Mouse (Mus musculus): ENCODE results near the gene Wnt1. TPM values are rescaled to one million over a fixed set of nuclear protein-coding genes. Genes with fewer than 3 reads are reported as not detected.

Wnt1 gene
- total RNA-seq (2023): not detected in 2 replicates

DNA sequence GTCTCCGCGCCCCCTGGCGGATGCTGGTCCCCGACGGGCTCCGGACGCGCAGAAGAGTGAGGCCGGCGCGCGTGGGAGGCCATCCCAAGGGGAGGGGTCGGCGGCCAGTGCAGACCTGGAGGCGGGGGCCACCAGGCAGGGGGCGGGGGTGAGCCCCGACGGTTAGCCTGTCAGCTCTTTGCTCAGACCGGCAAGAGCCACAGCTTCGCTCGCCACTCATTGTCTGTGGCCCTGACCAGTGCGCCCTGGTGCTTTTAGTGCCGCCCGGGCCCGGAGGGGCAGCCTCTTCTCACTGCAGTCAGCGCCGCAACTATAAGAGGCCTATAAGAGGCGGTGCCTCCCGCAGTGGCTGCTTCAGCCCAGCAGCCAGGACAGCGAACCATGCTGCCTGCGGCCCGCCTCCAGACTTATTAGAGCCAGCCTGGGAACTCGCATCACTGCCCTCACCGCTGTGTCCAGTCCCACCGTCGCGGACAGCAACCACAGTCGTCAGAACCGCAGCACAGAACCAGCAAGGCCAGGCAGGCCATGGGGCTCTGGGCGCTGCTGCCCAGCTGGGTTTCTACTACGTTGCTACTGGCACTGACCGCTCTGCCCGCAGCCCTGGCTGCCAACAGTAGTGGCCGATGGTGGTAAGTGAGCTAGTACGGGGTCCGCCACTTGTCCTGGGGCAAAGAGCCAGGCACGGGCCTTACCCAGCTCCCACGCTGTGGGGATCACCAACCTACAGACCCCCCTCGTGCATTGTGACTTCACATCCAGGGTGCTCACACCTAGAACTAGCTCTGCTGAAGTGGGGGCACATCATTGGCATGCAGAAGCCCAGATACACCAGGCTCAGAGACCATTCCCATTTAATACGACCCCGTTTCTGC, at the start of gene Wnt1:
Gene Wnt1 (plus strand): TSS at position 197 of the 875 bp plus-strand sequence.

GRCm38 (mm10) chr15:98762670-98763529, 26.8 kb upstream of the Wnt1 start, which contains the start of gene Arf3:
TSS of gene Arf3 (minus strand) at chr15:98763214.

GRCm38 (mm10) chr15:98777762-98778161, 11.9 kb upstream of the Wnt1 start, which contains the start of gene Wnt10b:
TSS of gene Wnt10b (minus strand) at chr15:98778150.

GRCm38 (mm10) chr15:98809390-98809789, 19.7 kb downstream of the Wnt1 start, which contains the start of gene Ddn:
TSS of gene Ddn (minus strand) at chr15:98809490.

DNA sequence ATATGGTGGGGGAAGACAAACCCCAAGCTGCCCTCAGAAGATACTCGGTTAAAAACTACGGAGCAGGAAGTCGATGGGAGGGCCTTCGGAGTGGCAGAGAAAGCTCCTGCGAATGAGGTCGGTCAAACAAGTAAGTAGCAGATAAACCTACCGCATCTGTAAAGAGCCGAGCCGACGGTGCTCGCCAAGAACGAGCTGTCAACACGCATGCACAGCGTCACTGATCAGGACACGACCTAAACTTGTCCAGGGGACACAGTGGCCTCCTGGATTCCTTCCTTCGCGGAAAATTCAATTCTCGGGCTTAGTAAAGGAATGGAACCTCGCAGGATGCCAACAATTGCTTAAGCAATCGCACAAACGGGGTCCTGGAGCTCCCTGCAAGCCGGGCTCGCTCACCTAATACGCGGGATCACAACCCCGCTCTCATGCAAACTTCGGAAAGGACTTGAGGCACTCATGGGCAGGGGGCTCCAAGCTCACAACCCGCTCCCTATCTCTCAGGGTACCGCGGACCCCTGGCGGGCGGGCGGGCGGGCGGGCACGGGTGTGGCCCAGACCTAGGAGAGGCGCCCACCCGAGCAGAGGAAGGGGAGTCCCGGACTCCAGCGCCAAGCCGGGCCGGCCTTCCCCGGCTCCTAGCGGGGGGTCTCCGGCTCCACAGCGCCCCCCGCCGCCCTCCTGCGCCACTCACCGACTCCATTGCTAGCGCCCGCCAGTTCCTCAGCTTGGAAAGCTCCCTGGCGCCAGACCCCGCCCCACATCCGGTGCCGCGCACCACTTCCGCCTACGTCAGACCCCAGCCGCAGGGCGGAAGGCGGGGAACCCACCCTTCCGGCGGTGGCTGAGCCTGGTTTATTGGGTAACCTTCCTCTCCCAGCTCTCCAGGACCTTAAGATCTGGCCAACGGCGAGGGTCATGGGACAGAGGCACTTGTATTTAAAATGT, 41.4 kb downstream of the Wnt1 start, which contains the start of gene Prkag1:
Gene Prkag1 (minus strand): TSS at position 786 of the 948 bp plus-strand sequence.

Other genes with a start within 250 kb of the Wnt1 start
- 156 and 177 TPM in 2 replicates for gene Ccnt1, start 218.9 kb upstream of the Wnt1 start, total RNA-seq (2023)
- gene 4930415O20Rik, start 218.9 kb upstream of the Wnt1 start, total RNA-seq (2023): not detected in 2 replicates
- gene Adcy6, start 179.8 kb upstream of the Wnt1 start, total RNA-seq (2023): 1.5 and 2.5 TPM in 2 replicates
- 0.43 and 1.2 TPM in 2 replicates for gene Cacnb3, start 159.0 kb upstream of the Wnt1 start, total RNA-seq (2023)
- gene Ddx23, start 127.0 kb upstream of the Wnt1 start, total RNA-seq (2023): 68.1 and 73.5 TPM in 2 replicates
- gene Rnd1, start 112.4 kb upstream of the Wnt1 start, total RNA-seq (2023): 16.4 and 16.6 TPM in 2 replicates
- gene Ccdc65, start 81.7 kb upstream of the Wnt1 start, total RNA-seq (2023): not detected in 2 replicates
- gene Fkbp11, start 61.7 kb upstream of the Wnt1 start, total RNA-seq (2023): 1.4 and 2.0 TPM in 2 replicates
- 72.9 and 90.8 TPM in 2 replicates for gene Arf3, start 26.6 kb upstream of the Wnt1 start, total RNA-seq (2023)
- gene Wnt10b, start 11.7 kb upstream of the Wnt1 start, total RNA-seq (2023): 0.18 TPM in 1 of 2 replicates, not detected in the other
- gene Ddn, start 19.6 kb downstream of the Wnt1 start, total RNA-seq (2023): not detected in 2 replicates
- gene Prkag1, start 41.7 kb downstream of the Wnt1 start, total RNA-seq (2023): 158 and 237 TPM in 2 replicates
- gene Kmt2d, start 81.3 kb downstream of the Wnt1 start, total RNA-seq (2023): 122 and 166 TPM in 2 replicates
- gene Rhebl1, start 104.7 kb downstream of the Wnt1 start, total RNA-seq (2023): 2.0 and 3.1 TPM in 2 replicates
- not detected in 2 replicates for gene Dhh, start 108.7 kb downstream of the Wnt1 start, total RNA-seq (2023)
- 106 and 139 TPM in 2 replicates for gene Lmbr1l, start 128.4 kb downstream of the Wnt1 start, total RNA-seq (2023)
- 228 and 274 TPM in 2 replicates for gene Tuba1b, start 144.7 kb downstream of the Wnt1 start, total RNA-seq (2023)
- gene Gm49450, start 163.7 kb downstream of the Wnt1 start, total RNA-seq (2023): not detected in 2 replicates
- gene Tuba1a, start 163.8 kb downstream of the Wnt1 start, total RNA-seq (2023): 122 and 136 TPM in 2 replicates
- gene Tuba1c, start 240.0 kb downstream of the Wnt1 start, total RNA-seq (2023): 306 and 319 TPM in 2 replicates

All from neutrophil, adult 65 days (primary cell).